Mouse (Mus musculus) lung, embryonic 15.5 days (tissue): ENCODE data around the gene Uqcc1. TPM values are rescaled to one million over a fixed set of nuclear protein-coding genes. Genes with fewer than 3 reads are reported as not detected.

ENCODE experiments used
- ATAC-seq: fragments of 200-750 bp; cut with Nextera tagmentation; 2 replicates; pipeline ENCODE4 v1.8.0; 2017; ENCODE audit warnings: moderate number of reproducible peaks, borderline replicate concordance; ENCODE audit not compliant: low FRiP score, low TSS enrichment; ENCODE audit errors: extremely low read depth
- H3K27ac ChIP-seq: fragments of 300-500 bp; sonication (generic); 2 replicates; pipeline ENCODE4 v1.5.1; 2015; ENCODE audit warnings: moderate library complexity, mild to moderate bottlenecking, inconsistent platforms
- H3K27me3 ChIP-seq: fragments of 300-500 bp; sonication (generic); 2 replicates; pipeline ENCODE4 v1.6.1; 2015; ENCODE audit warnings: inconsistent platforms
- H3K36me3 ChIP-seq: fragments of 300-500 bp; sonication (generic); 2 replicates; pipeline ENCODE4 v1.6.1; 2015; ENCODE audit warnings: inconsistent platforms
- H3K4me1 ChIP-seq: fragments of 300-500 bp; sonication (generic); 2 replicates; pipeline ENCODE4 v1.6.1; 2015; ENCODE audit warnings: inconsistent platforms
- H3K4me2 ChIP-seq: fragments of 300-500 bp; sonication (generic); 2 replicates; pipeline ENCODE4 v1.6.1; 2015; ENCODE audit warnings: inconsistent platforms, mild to moderate bottlenecking, moderate library complexity
- H3K4me3 ChIP-seq: fragments of 300-500 bp; sonication (generic); 2 replicates; pipeline ENCODE4 v1.5.1; 2015; ENCODE audit warnings: mild to moderate bottlenecking, inconsistent platforms
- H3K9ac ChIP-seq: fragments of 300-500 bp; sonication (generic); 2 replicates; pipeline ENCODE4 v1.6.1; 2015; ENCODE audit warnings: inconsistent platforms
- H3K9me3 ChIP-seq: fragments of 300-500 bp; sonication (generic); 2 replicates; pipeline ENCODE4 v1.6.1; 2016; ENCODE audit warnings: inconsistent platforms
- WGBS: fragments of 180-500 bp; shearing (Covaris S2); methylation state at CpG from one replicate; pipeline ENCODE4 v1.1.7; 2015; 5-methylcytosine and 5-hydroxymethylcytosine counted together
- polyA plus RNA-seq: library from polyadenylated mRNA; unstranded; fragments of >200 nt; fragmentation: Nextera tagmentation; extraction: Ambion mirVana; gene quantifications from 2 replicates; pipeline ENCODE4 v1.2.1, GENCODE M21; 2015

Gene Uqcc1
- polyA plus RNA-seq, 1 experiment from 2014 or later, result 65.9 TPM

- Histone ChIP-seq H3K27me3 (no peaks in the 10 kb centered on the region), H3K4me1 (peaks cover 19% of the 10 kb centered on the region), H3K36me3 (peaks cover 12% of the 10 kb centered on the region; the same call in 1 of the 2 replicates), H3K9ac (no peak overlapping the region), H3K4me2 (peak overlapping the region; percentile 30; the same call in 1 of the 2 replicates), H3K9me3 (no peaks in the 10 kb centered on the region), H3K4me3 (no peak overlapping the region), H3K27ac (peak overlapping the region; percentile 57; the same call in 1 of the 2 replicates)
- no peak for ATAC-seq
- WGBS, result 51% methylated on average over 6 of the region's 6 CpGs
These were observed 56.5 kb downstream of the Uqcc1 start for GRCm38 (mm10) chr2:155873636-155874035.

- H3K4me2 ChIP-seq, result peak overlapping the region; percentile 30; the same call in 1 of the 2 replicates
- WGBS, result 19% methylated on average over 10 of the region's 10 CpGs
- H3K27ac ChIP-seq, result peak overlapping the region; percentile 57; the same call in 1 of the 2 replicates
- peak; percentile 43; the same call in 1 of the 2 replicates for ATAC-seq
- peaks cover 12% of the 10 kb centered on the region; the same call in 1 of the 2 replicates for H3K36me3 ChIP-seq
- no peaks in the 10 kb centered on the region for H3K9me3 ChIP-seq
- H3K4me1 ChIP-seq, result peaks cover 19% of the 10 kb centered on the region
- no peaks in the 10 kb centered on the region for H3K27me3 ChIP-seq
- no peak overlapping the region for H3K4me3 ChIP-seq
- H3K9ac ChIP-seq, result no peak overlapping the region
These were observed 57.1 kb downstream of the Uqcc1 start for GRCm38 (mm10) chr2:155872930-155873507.

GRCm38 (mm10) chr2:155872486-155872885, 57.6 kb downstream of the Uqcc1 start:
- ATAC-seq, result no peak; the same call in 1 of the 2 replicates

GRCm38 (mm10) chr2:155869772-155870171, 60.3 kb downstream of the Uqcc1 start:
- WGBS, result 56% methylated on average over 5 of the region's 5 CpGs
- peaks cover 19% of the 10 kb centered on the region for H3K4me1 ChIP-seq
- H3K9ac ChIP-seq, result no peak overlapping the region
- no peak overlapping the region for H3K4me2 ChIP-seq
- no peaks in the 10 kb centered on the region for H3K27me3 ChIP-seq
- ATAC-seq, result no peak
- no peaks in the 10 kb centered on the region for H3K9me3 ChIP-seq
- no peaks in the 10 kb centered on the region; the same call in 1 of the 2 replicates for H3K36me3 ChIP-seq
- H3K4me3 ChIP-seq, result no peak overlapping the region
- H3K27ac ChIP-seq, result no peak overlapping the region

More at GRCm38 (mm10) chr2:155872486-155872885, 57.6 kb downstream of the Uqcc1 start:
- Histone ChIP-seq H3K9me3 (no peaks in the 10 kb centered on the region), H3K36me3 (peaks cover 12% of the 10 kb centered on the region; the same call in 1 of the 2 replicates), H3K4me1 (peaks cover 19% of the 10 kb centered on the region), H3K4me3 (no peak overlapping the region), H3K27me3 (no peaks in the 10 kb centered on the region), H3K4me2 (no peak overlapping the region), H3K27ac (no peak overlapping the region), H3K9ac (no peak overlapping the region)
- 42% methylated on average over 8 of the region's 8 CpGs for WGBS

GRCm38 (mm10) chr2:155868320-155868719, 61.8 kb downstream of the Uqcc1 start:
- Histone ChIP-seq H3K4me2 (no peak overlapping the region), H3K4me1 (peaks cover 18% of the 10 kb centered on the region), H3K4me3 (no peak overlapping the region), H3K9ac (no peak overlapping the region), H3K27me3 (no peaks in the 10 kb centered on the region), H3K9me3 (no peaks in the 10 kb centered on the region), H3K36me3 (no peaks in the 10 kb centered on the region; the same call in 1 of the 2 replicates), H3K27ac (no peak overlapping the region)
- ATAC-seq, result no peak
- WGBS, result 95% methylated on average over 8 of the region's 8 CpGs

- 0 out of 2 replicates have a peak, but pooled peaks cover 8% of the 10 kb centered on the region for H3K4me1 ChIP-seq
- H3K9ac ChIP-seq, result no peak overlapping the region
- no peak for ATAC-seq
- 50% methylated on average over 11 of the region's 11 CpGs for WGBS
- no peaks in the 10 kb centered on the region for H3K36me3 ChIP-seq
- H3K27ac ChIP-seq, result no peak overlapping the region
- H3K9me3 ChIP-seq, result no peaks in the 10 kb centered on the region
- H3K4me3 ChIP-seq, result no peak overlapping the region
- no peak overlapping the region for H3K4me2 ChIP-seq
- no peaks in the 10 kb centered on the region for H3K27me3 ChIP-seq
These were observed 66.7 kb downstream of the Uqcc1 start for GRCm38 (mm10) chr2:155863301-155863867.

- Histone ChIP-seq H3K4me2 (no peak overlapping the region), H3K27me3 (no peaks in the 10 kb centered on the region), H3K9ac (no peak overlapping the region), H3K4me3 (no peak overlapping the region), H3K27ac (no peak overlapping the region), H3K9me3 (no peaks in the 10 kb centered on the region), H3K4me1 (0 out of 2 replicates have a peak, but pooled peaks cover 8% of the 10 kb centered on the region), H3K36me3 (no peaks in the 10 kb centered on the region)
- WGBS, result 61% methylated on average over 13 of the region's 13 CpGs
- ATAC-seq, result peak; percentile 62; the same call in 1 of the 2 replicates
These were observed 67.4 kb downstream of the Uqcc1 start for GRCm38 (mm10) chr2:155862573-155863300.

- Histone ChIP-seq H3K27me3 (no peaks in the 10 kb centered on the region), H3K4me2 (no peak overlapping the region), H3K9me3 (no peaks in the 10 kb centered on the region), H3K9ac (no peak overlapping the region), H3K4me3 (no peak overlapping the region), H3K4me1 (0 out of 2 replicates have a peak, but pooled peaks cover 8% of the 10 kb centered on the region), H3K27ac (no peak overlapping the region), H3K36me3 (0 out of 2 replicates have a peak, but pooled peaks cover 3% of the 10 kb centered on the region)
- WGBS, result 86% methylated on average over 6 of the region's 6 CpGs
- ATAC-seq, result no peak
These were observed 68.5 kb downstream of the Uqcc1 start for GRCm38 (mm10) chr2:155861581-155861980.

- H3K27me3 ChIP-seq, result no peaks in the 10 kb centered on the region
- no peak overlapping the region for H3K9ac ChIP-seq
- H3K4me3 ChIP-seq, result no peak overlapping the region
- ATAC-seq, result no peak
- WGBS, result 77% methylated on average over 7 of the region's 7 CpGs
- H3K4me2 ChIP-seq, result no peak overlapping the region
- H3K36me3 ChIP-seq, result peaks cover 5% of the 10 kb centered on the region; the same call in 1 of the 2 replicates
- no peak overlapping the region for H3K27ac ChIP-seq
- H3K4me1 ChIP-seq, result 0 out of 2 replicates have a peak, but pooled peaks cover 8% of the 10 kb centered on the region
- no peaks in the 10 kb centered on the region for H3K9me3 ChIP-seq
These were observed 70.0 kb downstream of the Uqcc1 start for GRCm38 (mm10) chr2:155860102-155860501.

GRCm38 (mm10) chr2:155852536-155852935, 77.6 kb downstream of the Uqcc1 start:
- H3K4me1 ChIP-seq, result no peaks in the 10 kb centered on the region
- 72% methylated on average over 5 of the region's 5 CpGs for WGBS
- no peak for ATAC-seq
- H3K4me3 ChIP-seq, result no peak overlapping the region
- H3K27ac ChIP-seq, result no peak overlapping the region
- no peaks in the 10 kb centered on the region for H3K27me3 ChIP-seq
- no peak overlapping the region for H3K9ac ChIP-seq
- no peaks in the 10 kb centered on the region for H3K9me3 ChIP-seq
- peaks cover 25% of the 10 kb centered on the region for H3K36me3 ChIP-seq
- H3K4me2 ChIP-seq, result no peak overlapping the region

GRCm38 (mm10) chr2:155850120-155850519, 80.0 kb downstream of the Uqcc1 start:
- no peaks in the 10 kb centered on the region for H3K9me3 ChIP-seq
- H3K4me3 ChIP-seq, result no peak overlapping the region
- H3K4me2 ChIP-seq, result no peak overlapping the region
- peaks cover 26% of the 10 kb centered on the region for H3K36me3 ChIP-seq
- no peak overlapping the region for H3K9ac ChIP-seq
- no peak for ATAC-seq
- WGBS, result 74% methylated on average over 7 of the region's 7 CpGs
- no peaks in the 10 kb centered on the region for H3K27me3 ChIP-seq
- no peaks in the 10 kb centered on the region for H3K4me1 ChIP-seq
- no peak overlapping the region for H3K27ac ChIP-seq
